Comparison of ENCODE assay signal across 14 mouse cellular contexts in genomic region chr1:159517647-159518046, GRCm38 (mm10). TPM values are rescaled to one million over a fixed set of nuclear protein-coding genes. Genes with fewer than 3 reads are reported as not detected.
DNase-seq lines count a peak whose midpoint lies in the region; ATAC-seq lines count a peak whose summit lies in the region.
"Had no signal": no experiment of that assay in that cellular context is flagged by ENCODE, and none has a peak within 500 bp of the region (broad histone marks: within the 10 kb centered on the region; RNA-seq: fewer than 3 reads in every experiment).

No protein-coding gene starts in this region.

- DNase-seq in left cerebral cortex, adult 11 months (ENCODE audit: low spot score): peak; percentile 46
- DNase-seq in left cerebral cortex, postnatal 10 days (ENCODE audit: extremely low spot score in 1 of 2, low spot score in 2 of 2): no peak
- peak; percentile 40 to 42 for DNase-seq in left cerebral cortex, postnatal 36 days (ENCODE audit: low spot score in 2 of 2)
- DNase-seq in B cell, adult 2 months: no peak
- no peak for DNase-seq in kidney, postnatal 4 days
- no peak for DNase-seq in spleen, adult 12 weeks (ENCODE audit: low spot score)
- DNase-seq: adrenal gland, postnatal 14 days; cerebellum, postnatal 10 days; kidney, postnatal 25 days; liver, embryonic 13.5 days had no signal

- no peaks in the 10 kb centered on the region for H3K4me1 ChIP-seq in forebrain, embryonic 16.5 days (replicated peaks; ENCODE audit: control insufficient read depth, insufficient read depth, low read length)
- peaks cover 4% of the 10 kb centered on the region; the same call in 1 of the 2 replicates for H3K4me1 ChIP-seq in heart, embryonic 16.5 days (ENCODE audit: control insufficient read depth, insufficient read depth, low read length)
- H3K4me1 ChIP-seq: liver, embryonic 13.5 days; megakaryocyte, embryonic 14.5 days; neural tube, embryonic 12.5 days had no signal

- intact Hi-C loops in left cerebral cortex, postnatal 10 days (cut with DNase I): no loop called here
- intact Hi-C loops in left cerebral cortex, postnatal 36 days (cut with DNase I): no loop called here

- no peaks in the 10 kb centered on the region for H3K36me3 ChIP-seq in forebrain, embryonic 16.5 days (ENCODE audit: control insufficient read depth, insufficient read depth)
- no peaks in the 10 kb centered on the region for H3K36me3 ChIP-seq in heart, embryonic 16.5 days (ENCODE audit: control insufficient read depth, insufficient read depth)
- H3K36me3 ChIP-seq: liver, embryonic 13.5 days; neural tube, embryonic 12.5 days had no signal

- 34% methylated on average over 4 of the region's 4 CpGs for WGBS in forebrain, embryonic 16.5 days
- 14% methylated on average over 4 of the region's 4 CpGs for WGBS in heart, embryonic 16.5 days

- H3K9me3 ChIP-seq in forebrain, embryonic 16.5 days (ENCODE audit: control insufficient read depth, low read length): no peaks in the 10 kb centered on the region
- H3K9me3 ChIP-seq in heart, embryonic 16.5 days (replicated peaks; ENCODE audit: control insufficient read depth, low read length): no peaks in the 10 kb centered on the region
- H3K9me3 ChIP-seq: liver, embryonic 13.5 days; neural tube, embryonic 12.5 days had no signal

- no peak overlapping the region for H3K4me2 ChIP-seq in forebrain, embryonic 16.5 days (ENCODE audit: low read length)
- H3K4me2 ChIP-seq in heart, embryonic 16.5 days (ENCODE audit: low read depth, low read length): peak overlapping the region; percentile 14
- H3K4me2 ChIP-seq: liver, embryonic 13.5 days; neural tube, embryonic 12.5 days had no signal

- H3K4me3 ChIP-seq in forebrain, embryonic 16.5 days (replicated peaks; ENCODE audit: low read length): no peak overlapping the region
- H3K4me3 ChIP-seq in heart, embryonic 16.5 days (ENCODE audit: low read length): no peak overlapping the region
- H3K4me3 ChIP-seq: liver, embryonic 13.5 days; megakaryocyte, embryonic 14.5 days; neural tube, embryonic 12.5 days had no signal

- H3K9ac ChIP-seq in forebrain, embryonic 16.5 days (replicated peaks; ENCODE audit: low read depth, low read length): no peak overlapping the region
- no peak overlapping the region for H3K9ac ChIP-seq in heart, embryonic 16.5 days (ENCODE audit: low read length)
- H3K9ac ChIP-seq: liver, embryonic 13.5 days; neural tube, embryonic 12.5 days had no signal

- no peak overlapping the region for H3K27ac ChIP-seq in forebrain, embryonic 16.5 days (ENCODE audit: low read length)
- H3K27ac ChIP-seq in heart, embryonic 16.5 days (ENCODE audit: low read length): peak overlapping the region; percentile 53
- H3K27ac ChIP-seq: liver, embryonic 13.5 days; neural tube, embryonic 12.5 days had no signal

- no peaks in the 10 kb centered on the region for H3K27me3 ChIP-seq in forebrain, embryonic 16.5 days (replicated peaks; ENCODE audit: control insufficient read depth, insufficient read depth, low read length)
- no peaks in the 10 kb centered on the region for H3K27me3 ChIP-seq in heart, embryonic 16.5 days (ENCODE audit: control insufficient read depth, insufficient read depth, low read length)
- H3K27me3 ChIP-seq: liver, embryonic 13.5 days; megakaryocyte, embryonic 14.5 days; neural tube, embryonic 12.5 days had no signal

- peak; percentile 78 for ATAC-seq in forebrain, embryonic 16.5 days
- ATAC-seq in heart, embryonic 16.5 days (replicated peaks; ENCODE audit: extremely low read depth, insufficient read depth, low FRiP score): peak; percentile 91

RNA-seq across cellular contexts. Expression of gene Tnr, which starts 5.9 kb away (rescaled TPM):
- total RNA-seq in left cerebral cortex, postnatal 10 days (2021): 100 to 1,000 TPM; 112 TPM
- polyA plus RNA-seq in forebrain, embryonic 16.5 days (2015; fragmentation: Nextera tagmentation; extraction: Ambion mirVana): 6.9 and 7.4 TPM in 2 replicates
- 0.32 TPM in 1 of 2 replicates, not detected in the other for polyA plus RNA-seq in heart, embryonic 16.5 days (2015; fragmentation: Nextera tagmentation; extraction: Ambion mirVana)
- total RNA-seq in left cerebral cortex, postnatal 36 days (2021): 100 to 1,000 TPM; 124 to 141 TPM

Comparison
In these comparisons a context has a peak if more than half of its experiments do, and no peak if none do; other contexts are left out.
1. DNase-seq: peak in left cerebral cortex, adult 11 months (single experiment) and left cerebral cortex, postnatal 36 days (2 of 2); none in left cerebral cortex, postnatal 10 days (0 of 2), B cell, adult 2 months (0 of 2), kidney, postnatal 4 days (0 of 2) and spleen, adult 12 weeks (single experiment).